Mouse (Mus musculus) ES-Bruce4 (cell line): ENCODE data around the gene Ceacam16. TPM values are rescaled to one million over a fixed set of nuclear protein-coding genes. Genes with fewer than 3 reads are reported as not detected.

Source experiments
- H3K27ac ChIP-seq: 2 replicates; pipeline ENCODE4 v1.5.1; 2012; ENCODE audit warnings: low read length, inconsistent platforms; ENCODE audit not compliant: insufficient read depth
- H3K27me3 ChIP-seq: 2 replicates; pipeline ENCODE4 v1.6.1; 2012; ENCODE audit warnings: mild to moderate bottlenecking, low read length, inconsistent platforms; ENCODE audit not compliant: control insufficient read depth, poor library complexity, insufficient read depth, severe bottlenecking
- H3K36me3 ChIP-seq: 2 replicates; pipeline ENCODE4 v1.6.1; 2012; ENCODE audit warnings: inconsistent platforms, mild to moderate bottlenecking, low read length, moderate library complexity; ENCODE audit not compliant: control insufficient read depth, poor library complexity, insufficient read depth, severe bottlenecking
- H3K4me1 ChIP-seq: one replicate; pipeline ENCODE4 v1.8.1; 2011; ENCODE audit warnings: low read length; ENCODE audit not compliant: control insufficient read depth, insufficient read depth
- H3K4me3 ChIP-seq: 2 replicates; pipeline ENCODE4 v1.5.1; 2011; ENCODE audit warnings: low read depth, mild to moderate bottlenecking, low read length
- H3K9ac ChIP-seq: 2 replicates; pipeline ENCODE4 v1.6.1; 2012; ENCODE audit warnings: low read depth, mild to moderate bottlenecking, inconsistent platforms; ENCODE audit not compliant: poor library complexity, severe bottlenecking
- H3K9me3 ChIP-seq: replicated peaks from 2 replicates; pipeline ENCODE4 v1.6.1; 2012; ENCODE audit warnings: mild to moderate bottlenecking, low read length, inconsistent platforms; ENCODE audit not compliant: control insufficient read depth, poor library complexity, insufficient read depth, severe bottlenecking
- CTCF ChIP-seq: IDR thresholded peaks from one replicate; pipeline ENCODE4 v1.8.1; 2011; ENCODE audit warnings: low read depth, low read length
- EP300 ChIP-seq: IDR thresholded peaks from 2 replicates; pipeline ENCODE4 v1.6.1; 2011; ENCODE audit warnings: low read depth, low read length; ENCODE audit not compliant: insufficient read depth
- POLR2A ChIP-seq: IDR thresholded peaks from one replicate; pipeline ENCODE4 v1.8.1; 2011; ENCODE audit warnings: low read length; ENCODE audit not compliant: insufficient read depth
- polyA plus RNA-seq: library from polyadenylated mRNA; stranded (reverse); fragments of >200 nt; gene quantifications from 2 replicates; pipeline ENCODE4 v1.2.4, GENCODE M21; 2011; ENCODE audit warnings: low read depth; ENCODE audit not compliant: missing spikeins, insufficient read depth, insufficient read length

Gene Ceacam16
- polyA plus RNA-seq, 1 experiment = not detected

GRCm38 (mm10) chr7:19864241-19864640 is 3.1 kb upstream of the Ceacam16 start:
- TF ChIP-seq CTCF (no peak), POLR2A (no peak), EP300 (no peak)
- Histone ChIP-seq H3K36me3 (no peaks in the 10 kb centered on the region), H3K4me3 (no peak overlapping the region), H3K9me3 (no peaks in the 10 kb centered on the region), H3K4me1 (peaks cover 4% of the 10 kb centered on the region), H3K27ac (no peak overlapping the region), H3K27me3 (no peaks in the 10 kb centered on the region), H3K9ac (no peak overlapping the region)

GRCm38 (mm10) chr7:19859740-19860139 is 1.4 kb downstream of the Ceacam16 start:
- TF ChIP-seq POLR2A = no peak
- no peak overlapping the region for H3K4me3 ChIP-seq
- H3K27me3 ChIP-seq = no peaks in the 10 kb centered on the region

DNA sequence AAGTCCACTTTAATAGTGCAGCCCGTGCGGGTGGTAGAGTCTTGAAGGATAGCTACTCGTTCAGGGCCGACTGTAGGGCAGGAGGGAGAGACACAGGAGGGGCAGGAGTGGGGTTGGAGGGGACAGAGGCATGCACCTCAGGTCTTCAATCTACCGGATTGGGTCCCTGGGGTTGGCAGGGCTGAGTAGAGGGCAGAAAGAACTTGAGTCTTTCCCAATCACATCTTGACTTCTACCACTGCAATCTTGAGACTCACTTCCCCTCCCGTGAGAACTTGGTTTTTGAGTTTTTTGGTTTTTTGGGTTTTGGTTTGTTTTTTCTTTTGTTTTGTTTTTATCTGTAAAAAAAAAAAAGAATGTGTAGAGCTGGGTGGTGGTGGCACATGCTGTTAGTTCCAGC is 4.8 kb downstream of the Ceacam16 start:
- no peak for TF ChIP-seq EP300
- no peak for TF ChIP-seq CTCF
- TF ChIP-seq POLR2A = no peak
- H3K4me3 ChIP-seq = no peak overlapping the region
- H3K9me3 ChIP-seq = no peaks in the 10 kb centered on the region
- H3K27me3 ChIP-seq = no peaks in the 10 kb centered on the region
- no peak overlapping the region for H3K27ac ChIP-seq
- H3K9ac ChIP-seq = no peak overlapping the region
- no peaks in the 10 kb centered on the region for H3K4me1 ChIP-seq
- no peaks in the 10 kb centered on the region for H3K36me3 ChIP-seq

More at GRCm38 (mm10) chr7:19859740-19860139, 1.4 kb downstream of the Ceacam16 start:
- Histone ChIP-seq H3K36me3 (no peaks in the 10 kb centered on the region), H3K9ac (no peak overlapping the region), H3K4me1 (peaks cover 2% of the 10 kb centered on the region), H3K27ac (no peak overlapping the region), H3K9me3 (no peaks in the 10 kb centered on the region)

GRCm38 (mm10) chr7:19855663-19856062 is 5.4 kb downstream of the Ceacam16 start:
- H3K4me3 ChIP-seq = no peak overlapping the region
- TF ChIP-seq EP300 = no peak
- TF ChIP-seq CTCF = no peak
- TF ChIP-seq POLR2A = no peak
- no peaks in the 10 kb centered on the region for H3K9me3 ChIP-seq

GRCm38 (mm10) chr7:19853526-19853925 is 7.6 kb downstream of the Ceacam16 start:
- Histone ChIP-seq H3K27ac (no peak overlapping the region), H3K4me1 (no peaks in the 10 kb centered on the region), H3K9ac (no peak overlapping the region), H3K9me3 (no peaks in the 10 kb centered on the region), H3K27me3 (no peaks in the 10 kb centered on the region), H3K36me3 (no peaks in the 10 kb centered on the region), H3K4me3 (no peak overlapping the region)
- TF ChIP-seq EP300 (no peak), CTCF (no peak), POLR2A (no peak)

More at GRCm38 (mm10) chr7:19855663-19856062, 5.4 kb downstream of the Ceacam16 start:
- Histone ChIP-seq H3K27ac (no peak overlapping the region), H3K9ac (no peak overlapping the region), H3K27me3 (no peaks in the 10 kb centered on the region), H3K36me3 (no peaks in the 10 kb centered on the region), H3K4me1 (no peaks in the 10 kb centered on the region)

DNA sequence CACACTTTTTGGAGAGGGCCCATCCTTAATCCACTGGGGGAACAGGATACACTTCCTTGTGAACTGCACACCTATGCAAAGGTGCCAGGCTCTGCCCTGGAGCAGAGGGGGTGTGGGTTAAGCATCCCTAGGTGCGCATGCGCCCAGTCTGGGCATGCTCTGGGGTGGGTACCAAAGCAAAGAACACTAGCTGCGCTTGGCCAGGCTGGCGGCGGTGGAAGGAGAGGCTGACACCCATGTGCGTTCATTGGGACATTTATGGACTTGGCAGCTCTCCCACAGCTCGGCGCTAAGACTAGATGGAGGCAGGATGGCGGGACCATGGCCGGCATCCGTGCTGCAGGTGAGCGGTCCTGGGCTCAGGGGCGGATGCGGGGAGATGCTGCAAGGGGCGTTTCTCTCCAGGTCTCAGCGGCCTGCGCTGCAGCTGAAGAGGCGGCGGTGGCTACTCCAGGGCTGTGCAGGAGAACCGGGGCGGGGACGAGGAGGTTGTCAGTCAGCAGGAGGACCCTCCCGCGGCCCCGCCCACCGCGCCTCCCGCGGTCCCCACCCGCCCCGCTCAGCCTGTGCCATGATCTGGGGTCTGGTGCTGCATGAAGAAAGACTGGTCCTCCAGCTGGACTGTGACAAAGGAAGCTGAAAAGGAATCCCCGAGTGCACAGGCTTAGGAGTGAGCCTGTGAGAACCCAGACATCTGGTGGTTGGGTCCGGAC is 9.1 kb downstream of the Ceacam16 start, which contains the start of gene Gm19345:
TSS of gene Gm19345 (plus strand) at position 146 of the 713 bp plus-strand sequence.
- Histone ChIP-seq H3K27me3 (no peaks in the 10 kb centered on the region), H3K36me3 (no peaks in the 10 kb centered on the region), H3K9me3 (no peaks in the 10 kb centered on the region), H3K4me1 (peaks cover 1% of the 10 kb centered on the region), H3K27ac (no peak within 1 kb of the TSS), H3K9ac (no peak within 1 kb of the TSS), H3K4me3 (peak within 1 kb of the TSS; percentile 43)
- TF ChIP-seq POLR2A (no peak), EP300 (no peak), CTCF (no peak)
